Mouse (Mus musculus) stomach, postnatal 0 days (tissue): Measurements from ENCODE around the gene Tnfaip8l2.
A peak's percentile ranks its signal among the peaks of the same experiment; 100 is the strongest.

Experiments
- CTCF ChIP-seq: IDR thresholded peaks from 2 replicates; pipeline ENCODE4 v1.5.1; 2016; ENCODE audit warnings: antibody characterized with exemption, low read depth, mild to moderate bottlenecking, moderate library complexity
- EP300 ChIP-seq: optimal IDR thresholded peaks from 2 replicates; pipeline ENCODE3; 2016; ENCODE audit warnings: antibody characterized with exemption

- no peak for TF ChIP-seq CTCF
- peak; percentile 39 for TF ChIP-seq EP300
Observed at GRCm38 (mm10) chr3:95110911-95111726, 31.0 kb downstream of the Tnfaip8l2 start, which contains the start of gene Vps72.
